Mouse (Mus musculus): ENCODE data around the gene Crybg1. TPM values are rescaled to one million over a fixed set of nuclear protein-coding genes. Genes with fewer than 3 reads are reported as not detected.

Crybg1 gene
- total RNA-seq (2021) = 0.67 and 0.85 TPM in 2 replicates
- long read RNA-seq, partial matches to known transcripts = 1 of 2 reads
- long read RNA-seq, other reads (novel, unspliced or antisense) = 1 of 2 reads

DNA sequence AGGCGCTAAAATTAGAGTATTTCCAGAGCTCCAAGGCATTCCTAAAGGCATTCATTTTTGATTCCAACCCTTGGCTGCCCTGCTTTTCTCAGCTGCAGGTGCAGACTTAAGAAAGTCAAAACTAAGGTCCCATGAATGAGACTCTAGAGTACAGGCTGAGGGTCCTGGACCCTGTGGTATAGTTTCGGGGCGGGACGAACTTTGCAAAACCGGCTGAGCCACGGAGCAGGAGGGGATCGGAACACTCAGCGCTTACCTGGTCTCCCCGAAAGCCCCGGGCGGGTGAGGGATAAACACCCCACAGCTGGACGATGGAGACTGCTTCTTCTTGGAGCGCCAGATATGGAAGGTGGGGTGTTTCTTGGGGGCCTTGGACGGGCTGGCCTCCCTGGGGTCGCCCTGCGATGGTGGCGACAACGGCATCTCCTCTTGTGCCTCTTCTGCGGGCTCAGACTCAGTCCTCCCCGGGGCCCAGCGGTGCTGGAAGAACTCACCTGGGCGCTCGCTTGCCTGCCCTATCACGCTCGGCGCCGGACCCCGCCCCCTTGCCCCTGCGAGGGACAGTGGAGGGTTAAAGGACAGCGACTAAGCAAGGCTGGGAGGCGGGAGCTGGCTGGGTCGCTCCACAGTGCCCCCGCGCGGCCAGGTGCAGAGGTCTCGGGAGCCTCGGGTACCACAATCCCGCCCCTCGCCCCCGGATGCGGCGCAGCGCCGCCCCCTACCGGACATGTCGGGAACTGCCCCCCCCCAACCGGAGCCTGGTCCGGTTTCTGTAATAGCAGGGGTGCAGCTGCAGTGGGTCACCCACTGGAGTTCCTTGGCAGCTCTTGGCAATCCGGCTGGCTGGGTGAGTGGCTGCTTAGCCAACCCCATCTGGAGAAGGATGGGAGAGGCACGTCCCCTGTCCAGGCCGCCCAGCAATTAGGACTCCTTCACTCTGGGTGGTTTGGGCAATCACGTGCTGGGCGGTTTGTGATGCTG lies at the start of gene Crybg1:
Gene Crybg1 (minus strand): TSS at position 517 of the 981 bp plus-strand sequence.
- peak; percentile 67 for DNase-seq

GRCm38 (mm10) chr10:44177365-44177764 lies 28.7 kb upstream of the Crybg1 start:
- no peak for DNase-seq

- no peak for DNase-seq
Observed at GRCm38 (mm10) chr10:44176548-44176947, 27.9 kb upstream of the Crybg1 start.

DNA sequence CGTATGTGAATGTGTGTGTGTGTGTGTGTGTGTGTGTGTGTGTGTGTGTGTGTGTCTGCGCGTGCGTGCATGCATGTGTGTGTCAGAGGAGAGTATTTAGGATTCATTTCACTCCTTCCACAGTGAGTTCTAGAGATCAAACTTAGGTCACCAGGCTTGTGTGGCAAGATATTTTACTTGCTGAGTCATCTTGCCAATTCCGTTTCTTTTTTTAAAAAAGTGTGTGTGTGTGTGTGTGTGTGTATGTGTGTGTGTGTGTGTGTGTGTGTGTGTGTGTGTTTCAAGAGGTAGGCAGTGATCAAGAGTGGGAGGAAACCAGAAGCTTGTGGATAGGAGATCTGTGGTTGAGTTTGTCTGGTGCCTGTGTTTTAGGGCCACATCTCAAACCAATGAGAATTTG lies 27.5 kb upstream of the Crybg1 start:
- no peak for DNase-seq

GRCm38 (mm10) chr10:44170145-44170544 lies 21.5 kb upstream of the Crybg1 start:
- DNase-seq = no peak

DNA sequence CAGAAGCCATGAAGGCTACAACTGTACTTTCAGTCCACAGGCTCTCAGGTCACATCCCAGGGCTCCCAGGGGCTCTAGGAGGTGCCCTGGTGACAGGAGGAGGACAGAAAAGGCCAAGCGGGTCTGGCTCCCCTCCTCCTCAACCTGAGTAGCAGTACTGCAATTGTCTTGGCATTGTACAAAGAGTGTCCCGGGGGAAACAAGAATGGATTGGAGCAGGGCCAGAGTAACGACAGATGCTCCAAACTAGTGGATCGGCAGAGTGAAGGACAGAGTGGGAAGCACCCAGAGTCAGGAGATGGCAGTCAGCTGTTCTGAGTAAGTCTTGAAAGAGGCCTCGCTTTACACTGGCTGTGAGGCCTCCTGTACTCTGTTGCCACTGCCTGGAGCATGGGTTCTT lies 18.4 kb upstream of the Crybg1 start:
- no peak for DNase-seq

- DNase-seq = no peak
Observed at GRCm38 (mm10) chr10:44164258-44164975, 15.8 kb upstream of the Crybg1 start.

DNA sequence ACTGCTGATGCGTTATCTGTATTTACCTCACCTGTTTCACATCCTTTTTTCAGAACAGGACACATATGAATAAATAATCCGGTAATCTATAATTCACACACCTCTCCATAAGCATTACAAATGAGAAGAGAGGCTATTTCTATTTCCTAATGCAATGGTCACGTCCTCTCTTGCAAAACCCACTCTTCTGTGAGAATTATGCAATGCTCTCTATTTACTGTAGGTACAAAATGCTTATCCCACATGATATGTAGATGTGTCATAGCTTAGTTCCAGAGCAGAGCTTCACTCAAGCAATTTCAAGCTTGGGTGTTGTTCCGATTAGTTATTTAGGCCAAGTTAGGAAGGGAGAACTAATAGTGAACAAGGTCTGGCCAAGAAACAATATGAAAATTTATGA lies 14.4 kb upstream of the Crybg1 start:
- DNase-seq = no peak

DNA sequence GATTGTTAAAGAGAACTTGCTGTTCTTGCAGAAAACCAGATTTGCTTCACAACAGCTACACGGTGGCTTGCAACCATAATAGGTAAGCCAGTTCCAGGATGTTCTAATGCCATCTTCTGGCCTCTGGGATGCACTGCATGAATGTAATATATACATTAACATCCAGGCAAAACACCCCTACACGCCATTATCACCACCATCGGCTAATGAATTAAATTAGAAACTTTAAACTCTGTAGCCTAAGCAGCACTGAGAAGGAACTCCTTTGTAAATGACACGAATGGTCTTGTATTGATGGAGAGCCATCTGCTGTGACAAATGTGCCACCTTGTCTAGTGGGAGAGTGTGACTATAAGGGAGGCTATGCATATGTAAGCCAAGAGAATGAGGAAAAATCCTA lies 11.5 kb upstream of the Crybg1 start:
- no peak for DNase-seq

- no peak for DNase-seq
Observed at GRCm38 (mm10) chr10:44157489-44157888, 8.8 kb upstream of the Crybg1 start.

- DNase-seq = no peak
Observed at GRCm38 (mm10) chr10:44150501-44150900, 1.8 kb upstream of the Crybg1 start.

DNA sequence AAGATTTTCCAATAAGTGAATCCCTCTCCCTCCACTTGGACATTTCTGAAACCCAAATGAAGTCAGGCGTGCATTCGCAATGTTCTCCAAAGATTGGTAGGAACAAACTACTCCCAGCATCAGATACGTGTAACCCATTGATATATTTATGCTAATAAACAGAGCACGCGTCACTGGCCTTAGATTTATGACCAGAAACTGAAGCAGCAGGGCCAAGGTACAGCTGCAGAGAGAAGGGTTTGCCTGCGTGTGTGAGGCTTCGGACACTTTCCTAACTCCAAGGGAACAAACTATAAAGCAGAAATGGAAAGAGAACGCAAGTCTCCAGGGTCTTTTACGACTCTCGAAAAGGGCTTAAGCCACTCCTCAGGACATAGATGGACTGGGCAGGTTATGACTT lies 5.3 kb downstream of the Crybg1 start:
- no peak for DNase-seq

- peak; percentile 4 for DNase-seq
Observed at GRCm38 (mm10) chr10:44138137-44138855, 10.4 kb downstream of the Crybg1 start.

GRCm38 (mm10) chr10:44126047-44126446 lies 22.6 kb downstream of the Crybg1 start:
- DNase-seq = no peak

- no peak for DNase-seq
Observed at GRCm38 (mm10) chr10:44124400-44124933, 24.2 kb downstream of the Crybg1 start.

GRCm38 (mm10) chr10:44118616-44119015 lies 30.0 kb downstream of the Crybg1 start:
- no peak for DNase-seq

DNA sequence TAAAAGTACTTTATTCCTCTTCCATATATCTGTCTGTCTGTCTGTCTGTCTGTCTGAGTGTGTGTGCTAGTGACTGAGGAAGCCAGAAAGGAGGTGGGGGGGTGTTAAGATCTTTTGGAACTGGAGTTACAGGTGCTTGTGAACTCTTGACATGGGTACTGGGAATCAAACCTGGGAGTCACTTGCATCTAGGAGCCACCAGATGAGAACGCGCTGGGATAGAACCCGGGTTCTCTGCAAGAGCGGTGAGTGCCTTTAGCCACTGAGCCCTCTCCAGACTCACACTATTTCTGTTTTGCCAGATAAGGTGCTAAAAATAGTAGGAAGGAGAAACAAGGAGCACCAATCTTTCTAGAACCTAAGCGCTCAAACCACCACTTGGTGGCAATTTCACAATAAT lies 31.9 kb downstream of the Crybg1 start:
- DNase-seq = no peak

GRCm38 (mm10) chr10:44114611-44115010 lies 34.0 kb downstream of the Crybg1 start:
- DNase-seq = no peak

DNA sequence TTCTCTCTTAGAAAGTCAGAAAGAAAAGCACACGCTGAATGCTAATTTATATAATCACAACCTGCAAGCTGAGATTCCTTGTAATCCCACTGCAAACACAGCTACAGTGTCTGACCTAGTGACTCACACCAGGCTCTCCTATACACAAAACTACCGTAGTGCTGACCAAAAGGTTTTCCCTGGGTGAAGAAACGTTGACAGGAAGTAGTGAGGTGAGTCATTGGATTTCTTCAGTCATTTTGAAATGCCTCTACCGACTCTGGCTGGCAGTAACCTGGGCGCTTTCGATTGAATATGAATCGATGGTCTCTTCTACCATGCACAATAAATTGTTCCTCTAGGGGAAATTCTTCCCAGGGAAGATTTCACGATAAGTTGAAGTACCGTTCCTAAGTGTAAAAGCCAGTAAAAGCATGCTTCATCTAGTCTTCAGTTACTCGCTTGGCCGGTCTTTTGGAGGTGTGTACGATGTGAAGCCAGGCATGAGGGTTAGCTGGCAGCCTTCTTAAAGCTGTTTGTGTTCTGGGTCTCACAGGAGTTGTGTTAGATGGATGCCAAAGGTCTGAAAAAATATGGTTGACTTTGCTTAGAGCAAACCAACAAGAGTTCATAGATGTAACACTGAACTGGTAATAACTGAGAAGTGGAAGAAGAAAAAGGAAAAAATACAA lies 36.5 kb downstream of the Crybg1 start:
- DNase-seq = no peak

GRCm38 (mm10) chr10:44111168-44111567 lies 37.5 kb downstream of the Crybg1 start:
- DNase-seq = no peak

- no peak for DNase-seq
Observed at GRCm38 (mm10) chr10:44110460-44110859, 38.2 kb downstream of the Crybg1 start.

- DNase-seq = no peak
Observed at GRCm38 (mm10) chr10:44094794-44095193, 53.9 kb downstream of the Crybg1 start.

All from adrenal gland, postnatal 25 days (tissue).